8 mouse cellular contexts compared by ENCODE assay signal in the genomic region with DNA sequence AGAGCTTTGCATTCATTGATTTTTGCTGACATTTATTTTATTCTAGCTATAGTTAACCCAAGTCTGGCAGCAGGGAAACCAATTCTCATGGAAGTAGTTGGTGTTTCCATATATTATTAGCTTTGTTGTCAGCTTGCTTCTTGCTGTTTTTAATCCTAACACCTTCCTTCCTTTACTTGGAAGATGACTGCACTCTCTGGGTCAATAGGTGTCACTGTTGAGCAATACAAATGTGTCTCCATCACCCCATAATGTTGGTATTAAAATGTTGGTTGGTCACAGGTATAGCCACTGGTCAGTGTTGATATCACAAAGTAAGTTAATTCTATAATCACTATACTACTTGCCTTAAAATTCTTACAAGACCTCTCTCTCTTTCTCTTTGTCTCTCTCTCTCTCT.
DNase-seq lines count a peak whose midpoint lies in the region; ATAC-seq lines count a peak whose summit lies in the region.

No protein-coding gene starts in this region.

- H3K36me3 ChIP-seq in kidney, embryonic 14.5 days (ENCODE audit: control insufficient read depth, insufficient read depth, low read length): no peaks in the 10 kb centered on the region
- H3K36me3 ChIP-seq in splenic B cell, adult 2 months (ENCODE audit: control insufficient read depth, insufficient read depth, low read length, poor library complexity, severe bottlenecking): no peaks in the 10 kb centered on the region

- H3K9me3 ChIP-seq in kidney, embryonic 14.5 days (ENCODE audit: control insufficient read depth, low read length): no peaks in the 10 kb centered on the region

- no peaks in the 10 kb centered on the region for H3K27me3 ChIP-seq in kidney, embryonic 14.5 days (ENCODE audit: control insufficient read depth, insufficient read depth, low read length)
- no peaks in the 10 kb centered on the region for H3K27me3 ChIP-seq in splenic B cell, adult 2 months (ENCODE audit: control insufficient read depth, insufficient read depth, low read length, poor library complexity, severe bottlenecking)

- ATAC-seq in kidney, embryonic 14.5 days (ENCODE audit: low FRiP score, low TSS enrichment): no peak
- ATAC-seq in activated CD4-positive, CD25-positive, alpha-beta regulatory T cell, adult 4 months: peak; percentile 54

- H3K4me3 ChIP-seq in kidney, embryonic 14.5 days (ENCODE audit: low read length): no peak overlapping the region

- peak; percentile 28 for DNase-seq in kidney, adult 9 months
- DNase-seq in thymus, postnatal 0 days (ENCODE audit: low spot score): peak; percentile 58
- DNase-seq in thymus, adult 18-20 months: no peak
- DNase-seq in splenic B cell, adult 2 months (ENCODE audit: low read depth, low spot score): peak; percentile 79
- DNase-seq in layer of hippocampus, postnatal 36 days: no peak
- no peak for DNase-seq in testis, postnatal 14 days (ENCODE audit: low spot score)

- no peak overlapping the region for H3K4me2 ChIP-seq in kidney, embryonic 14.5 days (replicated peaks; ENCODE audit: low read depth, low read length)

- no peak overlapping the region for H3K9ac ChIP-seq in kidney, embryonic 14.5 days (ENCODE audit: low read depth, low read length)

- peaks cover under 1% of the 10 kb centered on the region; the same call in 1 of the 2 replicates for H3K4me1 ChIP-seq in kidney, embryonic 14.5 days (ENCODE audit: control insufficient read depth, insufficient read depth, low read length)

- H3K27ac ChIP-seq in kidney, embryonic 14.5 days (ENCODE audit: low read depth, low read length): no peak overlapping the region

Comparison
In these comparisons a context has a peak if more than half of its experiments do, and no peak if none do; other contexts are left out.
1. DNase-seq: peak in kidney, adult 9 months (single experiment), thymus, postnatal 0 days (single experiment) and splenic B cell, adult 2 months (single experiment); none in thymus, adult 18-20 months (0 of 2), layer of hippocampus, postnatal 36 days (0 of 2) and testis, postnatal 14 days (single experiment).